Mouse (Mus musculus) liver, embryonic 18 days (tissue): ENCODE results near the gene Vmn2r34. TPM values are rescaled to one million over a fixed set of nuclear protein-coding genes. Genes with fewer than 3 reads are reported as not detected.

Experiments used
- polyA plus RNA-seq: library from polyadenylated mRNA; depleted of rRNA; stranded (reverse); fragments of >200 nt; gene quantifications from 2 replicates; pipeline ENCODE4 v1.2.3, GENCODE M21; 2012; rRNA removed

The Vmn2r34 gene
- not detected in 2 replicates for polyA plus RNA-seq

DNA sequence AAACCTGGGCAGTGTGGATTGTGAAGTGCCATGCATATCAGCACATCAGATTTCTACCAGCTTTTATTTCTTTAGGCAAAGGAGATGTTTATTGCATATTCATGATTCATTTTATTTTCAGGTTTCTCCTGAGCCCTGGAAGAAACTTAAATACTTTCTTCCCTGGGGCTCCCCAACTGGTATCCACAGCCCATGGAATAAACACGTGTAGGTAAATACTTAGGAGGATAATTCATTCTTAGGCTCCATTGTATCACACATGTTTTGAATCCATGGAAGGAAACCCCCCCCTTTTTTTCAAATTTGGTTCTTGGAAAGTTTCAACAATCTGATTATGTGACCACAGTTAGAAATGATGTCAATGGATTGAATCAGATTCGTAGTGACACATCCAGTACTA is at the start of gene Vmn2r34:
TSS of gene Vmn2r34 (minus strand) at position 101 of the 400 bp plus-strand sequence.

Other genes starting within 250 kb of the Vmn2r34 start
- gene Vmn2r32, start 209.5 kb downstream of the Vmn2r34 start, polyA plus RNA-seq: not detected in 2 replicates
- not detected in 2 replicates for gene Vmn2r33, start 122.7 kb downstream of the Vmn2r34 start, polyA plus RNA-seq
- gene Vmn2r35, start 130.4 kb upstream of the Vmn2r34 start, polyA plus RNA-seq: not detected in 2 replicates
- not detected in 2 replicates for gene Vmn2r36, start 213.0 kb upstream of the Vmn2r34 start, polyA plus RNA-seq